In the genomic region with DNA sequence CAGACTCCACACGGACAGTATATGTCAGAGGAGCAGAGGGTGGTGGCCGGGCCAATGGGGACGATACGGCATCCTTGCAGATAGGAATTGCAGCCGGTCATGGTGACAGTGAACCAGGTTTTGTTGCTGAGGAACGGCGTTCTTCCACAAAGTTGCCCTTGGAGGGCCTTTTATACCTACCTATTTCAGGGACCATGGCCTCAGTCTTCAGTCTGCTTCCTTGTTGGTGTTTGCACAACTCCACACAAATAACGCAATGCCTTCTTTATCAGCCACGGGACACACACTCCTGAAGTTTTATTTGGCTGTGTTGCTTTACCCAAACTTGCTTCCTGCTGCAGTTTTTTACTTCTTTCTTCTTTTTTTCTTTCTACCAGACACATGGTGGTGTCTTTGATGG, we compare ENCODE assay signal across 20 mouse cellular contexts. TPM values are rescaled to one million over a fixed set of nuclear protein-coding genes. Genes with fewer than 3 reads are reported as not detected.
ATAC-seq lines count a peak whose summit lies in the region.
"Had no signal": no experiment of that assay in that cellular context is flagged by ENCODE, and none has a peak within 500 bp of the region (broad histone marks: within the 10 kb centered on the region; RNA-seq: fewer than 3 reads in every experiment).

A gene (minus strand): TSS at position 101 of the 400 bp plus-strand sequence.

- H3K9me3 ChIP-seq in megakaryocyte, embryonic 14.5 days, result no peaks in the 10 kb centered on the region

- H3K27me3 ChIP-seq in megakaryocyte, embryonic 14.5 days (replicated peaks), result no peaks in the 10 kb centered on the region
- H3K27me3 ChIP-seq: Patski had no signal

- no peaks in the 10 kb centered on the region for H3K36me3 ChIP-seq in megakaryocyte, embryonic 14.5 days (replicated peaks; ENCODE audit: low read length)
- H3K36me3 ChIP-seq: G1E had no signal

- H3K4me1 ChIP-seq in megakaryocyte, embryonic 14.5 days, result no peaks in the 10 kb centered on the region

- no peak for ATAC-seq in megakaryocyte, adult 5-6 weeks (ENCODE audit: poor library complexity, severe bottlenecking)
- ATAC-seq: activated CD4-positive, CD25-positive, alpha-beta regulatory T cell, adult 4 months; CD4-positive, CD25-positive, alpha-beta regulatory T cell, adult 4 months had no signal

- peak within 1 kb of the TSS; percentile 56 for H3K4me3 ChIP-seq in megakaryocyte, embryonic 14.5 days (replicated peaks)

RNA-seq across cellular contexts. Expression of the gene that starts here (rescaled TPM):
- not detected in 2 replicates for polyA plus RNA-seq in megakaryocyte, embryonic 14.5 days (2012; ENCODE audit: insufficient read depth, low replicate concordance)
- not detected in 2 replicates for total RNA-seq in megakaryocyte, adult 5-6 weeks (2015)
- total RNA-seq in megakaryocyte, adult 5-6 weeks (2017), result not detected in 2 replicates
- total RNA-seq: adrenal gland, adult 18-20 months; adrenal gland, adult 2 months; adrenal gland, adult 8-10 months; adrenal gland, postnatal 10 days; adrenal gland, postnatal 14 days; adrenal gland, postnatal 25 days; adrenal gland, postnatal 36 days; adrenal gland, postnatal 4 days; CH12.LX; ES-E14; G1E; MEL had no signal
- polyA plus RNA-seq: activated CD4-positive, CD25-positive, alpha-beta regulatory T cell, adult 4 months; adrenal gland, adult 2 months; brain, embryonic 14.5 days; C2C12; CD4-positive, CD25-positive, alpha-beta regulatory T cell, adult 4 months; cerebellum, adult 2 months; G1E; Patski had no signal
